Mouse (Mus musculus) intestine, embryonic 15.5 days (tissue): ENCODE results near the gene Olfr331. TPM values are rescaled to one million over a fixed set of nuclear protein-coding genes. Genes with fewer than 3 reads are reported as not detected.

ENCODE experiments used
- polyA plus RNA-seq: library from polyadenylated mRNA; unstranded; fragments of >200 nt; fragmentation: Nextera tagmentation; extraction: Ambion mirVana; gene quantifications from 2 replicates; pipeline ENCODE4 v1.2.1, GENCODE M21; 2015

The Olfr331 gene
- polyA plus RNA-seq, 1 experiment from 2014 or later, result not detected

Other genes with a start within 250 kb of the Olfr331 start
- gene 4930438A08Rik, start 227.8 kb downstream of the Olfr331 start, polyA plus RNA-seq, result not detected in 2 replicates
- gene Zfp692, start 195.5 kb downstream of the Olfr331 start, polyA plus RNA-seq, result 22.1 and 23.6 TPM in 2 replicates
- 37.0 and 42.7 TPM in 2 replicates for gene Zfp672, start 172.2 kb downstream of the Olfr331 start, polyA plus RNA-seq
- gene Sh3bp5l, start 171.8 kb downstream of the Olfr331 start, polyA plus RNA-seq, result 28.5 and 28.6 TPM in 2 replicates
- 874 and 977 TPM in 2 replicates for gene Lypd8, start 123.5 kb downstream of the Olfr331 start, polyA plus RNA-seq
- gene 1810065E05Rik, start 81.5 kb downstream of the Olfr331 start, polyA plus RNA-seq, result 0.20 TPM in 1 of 2 replicates, not detected in the other
- gene Gm12253, start 70.0 kb downstream of the Olfr331 start, polyA plus RNA-seq, result not detected in 2 replicates
- not detected in 2 replicates for gene Lypd9, start 49.6 kb downstream of the Olfr331 start, polyA plus RNA-seq
- not detected in 2 replicates for gene Olfr30, start 40.3 kb downstream of the Olfr331 start, polyA plus RNA-seq
- not detected in 2 replicates for gene Olfr332, start 10.0 kb downstream of the Olfr331 start, polyA plus RNA-seq
- gene Olfr330, start 32.3 kb upstream of the Olfr331 start, polyA plus RNA-seq, result not detected in 2 replicates
- not detected in 2 replicates for gene Olfr329-ps, start 43.9 kb upstream of the Olfr331 start, polyA plus RNA-seq
- 0.05 TPM in 1 of 2 replicates, not detected in the other for gene Olfr328, start 53.1 kb upstream of the Olfr331 start, polyA plus RNA-seq
- not detected in 2 replicates for gene Olfr224, start 68.0 kb upstream of the Olfr331 start, polyA plus RNA-seq
- gene Olfr325, start 75.2 kb upstream of the Olfr331 start, polyA plus RNA-seq, result not detected in 2 replicates
- not detected in 2 replicates for gene Olfr324, start 92.5 kb upstream of the Olfr331 start, polyA plus RNA-seq
- 0.19 TPM in 1 of 2 replicates, not detected in the other for gene 2210407C18Rik, start 113.5 kb upstream of the Olfr331 start, polyA plus RNA-seq
- not detected in 2 replicates for gene Olfr323, start 127.9 kb upstream of the Olfr331 start, polyA plus RNA-seq
- 0.16 and 0.23 TPM in 2 replicates for gene Trim58, start 137.9 kb upstream of the Olfr331 start, polyA plus RNA-seq
- not detected in 2 replicates for gene Olfr322, start 156.2 kb upstream of the Olfr331 start, polyA plus RNA-seq
- not detected in 2 replicates for gene Olfr320, start 178.5 kb upstream of the Olfr331 start, polyA plus RNA-seq
- not detected in 2 replicates for gene Olfr319, start 196.6 kb upstream of the Olfr331 start, polyA plus RNA-seq
- gene Olfr318, start 221.4 kb upstream of the Olfr331 start, polyA plus RNA-seq, result not detected in 2 replicates
- not detected in 2 replicates for gene Olfr317, start 236.6 kb upstream of the Olfr331 start, polyA plus RNA-seq